Mouse (Mus musculus): ENCODE data around the gene Nppb. TPM values are rescaled to one million over a fixed set of nuclear protein-coding genes. Genes with fewer than 3 reads are reported as not detected.
A peak's percentile ranks its signal among the peaks of the same experiment; 100 is the strongest.

Gene Nppb
- total RNA-seq, 2 experiments from 2014 or later = not detected

DNA sequence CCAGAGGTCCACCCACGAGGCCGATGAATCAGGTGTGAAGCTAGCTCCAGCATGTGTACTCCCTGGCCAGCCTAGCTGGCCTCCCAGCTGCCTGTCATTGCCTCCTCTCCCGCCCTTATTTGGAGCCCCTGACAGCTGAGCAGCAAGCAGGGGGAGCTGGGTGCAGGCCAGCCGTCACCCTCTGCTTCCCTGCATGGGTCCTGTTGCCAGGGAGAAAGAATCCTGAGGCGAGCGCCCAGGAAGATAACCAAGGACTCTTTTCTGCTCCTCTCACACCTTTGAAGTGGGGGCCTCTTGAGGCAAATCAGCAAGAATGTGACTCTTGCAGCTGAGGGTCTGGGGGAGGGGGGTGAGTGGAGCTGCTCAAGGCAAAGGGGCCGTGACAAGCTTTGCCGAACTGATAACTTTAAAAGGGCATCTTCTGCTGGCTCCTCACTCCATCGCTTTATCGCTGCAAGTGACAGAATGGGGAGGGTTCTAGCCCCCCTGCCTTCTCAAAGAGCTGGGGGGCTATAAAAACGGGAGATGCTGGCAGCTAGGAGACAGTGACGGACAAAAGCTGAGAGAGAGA, 14.7 kb downstream of the Nppb start, which contains the start of gene Nppa:
Gene Nppa, plus strand, starts transcription at position 521 of the 571 bp plus-strand sequence.
- no peak for TF ChIP-seq CTCF (conservative IDR thresholded peaks at IDR 0.05)
- no peak for DNase-seq (ENCODE audit: low spot score in 2 of 2)
- H3K4me3 ChIP-seq = no peak within 1 kb of the TSS
- H3K27ac ChIP-seq = no peak within 1 kb of the TSS

DNA sequence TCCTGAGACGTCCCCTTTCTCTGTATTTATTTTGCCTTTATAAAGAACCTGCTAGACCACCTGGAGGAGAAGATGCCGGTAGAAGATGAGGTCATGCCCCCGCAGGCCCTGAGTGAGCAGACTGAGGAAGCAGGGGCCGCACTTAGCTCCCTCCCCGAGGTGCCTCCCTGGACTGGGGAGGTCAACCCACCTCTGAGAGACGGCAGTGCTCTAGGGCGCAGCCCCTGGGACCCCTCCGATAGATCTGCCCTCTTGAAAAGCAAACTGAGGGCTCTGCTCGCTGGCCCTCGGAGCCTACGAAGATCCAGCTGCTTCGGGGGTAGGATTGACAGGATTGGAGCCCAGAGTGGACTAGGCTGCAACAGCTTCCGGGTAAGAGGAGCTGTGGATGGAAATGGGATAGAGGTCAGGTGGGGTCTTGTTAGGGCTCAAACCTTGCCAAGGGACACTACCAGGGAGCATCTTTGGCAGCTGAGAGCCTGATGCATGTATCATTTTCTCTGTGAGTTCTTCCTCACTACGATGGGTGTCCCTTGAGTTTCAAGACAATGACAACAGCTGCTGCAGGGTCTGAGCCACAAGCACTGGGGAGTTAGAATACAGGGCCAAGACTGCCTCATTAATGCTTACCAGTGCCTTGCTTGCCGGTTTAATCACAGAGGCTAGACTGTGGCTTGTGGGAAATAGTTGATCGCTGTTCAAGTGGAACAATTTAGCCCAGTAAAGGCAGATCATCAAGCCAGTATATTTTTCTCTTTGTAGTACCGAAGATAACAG, 15.6 kb downstream of the Nppb start:
- DNase-seq (ENCODE audit: low spot score in 2 of 2) = no peak
- no peak for TF ChIP-seq CTCF (conservative IDR thresholded peaks at IDR 0.05)
- no peak overlapping the region for H3K27ac ChIP-seq
- H3K4me3 ChIP-seq = no peak overlapping the region

DNA sequence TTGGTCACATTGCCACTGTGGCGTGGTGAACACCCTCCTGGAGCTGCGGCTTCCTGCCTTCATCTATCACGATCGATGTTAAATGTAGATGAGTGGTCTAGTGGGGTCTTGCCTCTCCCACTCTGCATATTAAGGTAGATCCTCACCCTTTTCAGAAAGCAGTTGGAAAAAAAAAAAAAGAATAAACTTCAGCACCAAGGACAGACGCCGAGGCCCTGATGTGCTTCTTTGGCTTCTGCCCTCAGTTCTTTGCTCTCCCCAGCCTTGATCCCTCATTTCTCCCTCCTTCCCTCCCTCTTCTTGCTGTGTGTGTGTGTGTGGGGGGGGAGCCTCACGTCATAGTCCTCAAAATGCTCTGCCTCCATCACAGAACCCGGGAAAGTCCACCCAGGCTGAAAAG, 16.3 kb downstream of the Nppb start:
- Histone ChIP-seq H3K27ac (no peak overlapping the region), H3K4me3 (no peak overlapping the region)
- TF ChIP-seq CTCF (conservative IDR thresholded peaks at IDR 0.05) = 0 out of 2 replicates have a peak, but pooled peaks have one; percentile 0
- DNase-seq (ENCODE audit: low spot score in 2 of 2) = no peak

DNA sequence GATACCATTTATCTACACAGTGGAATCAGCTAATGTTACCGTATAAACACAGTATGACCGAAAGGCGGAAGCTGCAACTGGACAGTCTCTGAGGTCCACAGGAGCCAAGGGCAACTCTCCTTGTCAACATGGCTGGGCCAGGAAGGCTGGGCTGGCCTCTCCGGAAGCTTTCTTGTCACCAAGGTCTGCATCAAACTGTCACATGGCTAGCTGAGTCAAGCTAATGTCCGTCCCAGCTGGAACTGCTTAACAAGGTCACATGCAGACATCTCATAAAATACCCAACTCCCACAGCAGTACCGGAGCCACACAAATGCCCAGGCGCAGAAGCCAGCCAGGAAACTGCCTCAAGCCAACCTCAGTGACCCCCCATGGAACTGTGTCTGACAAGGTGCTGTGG, 18.8 kb downstream of the Nppb start:
- Histone ChIP-seq H3K27ac (no peak overlapping the region), H3K4me3 (no peak overlapping the region)
- DNase-seq (ENCODE audit: low spot score in 2 of 2) = no peak
- TF ChIP-seq CTCF (conservative IDR thresholded peaks at IDR 0.05) = no peak

DNA sequence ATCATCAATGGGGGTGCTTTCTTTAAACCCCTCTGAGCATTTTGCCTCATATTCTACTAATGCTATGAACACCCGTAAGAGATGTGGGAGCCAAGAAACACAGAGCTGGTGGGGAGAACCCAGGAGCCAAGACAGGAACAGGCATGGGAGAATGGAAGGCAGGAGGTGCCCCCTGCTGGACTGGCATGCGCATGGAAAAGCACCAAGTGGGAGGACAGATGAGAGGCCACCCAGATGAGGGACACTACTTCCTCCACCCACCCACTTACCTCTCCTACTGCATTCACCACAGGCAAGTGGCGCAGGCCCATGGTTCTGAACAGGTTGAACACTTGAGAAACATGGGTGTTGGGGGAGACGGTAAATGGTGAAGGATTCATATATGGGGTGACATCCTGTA, 22.8 kb downstream of the Nppb start:
- DNase-seq (ENCODE audit: low spot score in 2 of 2) = peak; percentile 63 to 75
- no peak overlapping the region for H3K4me3 ChIP-seq
- TF ChIP-seq CTCF (conservative IDR thresholded peaks at IDR 0.05) = peak; percentile 86
- H3K27ac ChIP-seq = no peak overlapping the region

DNA sequence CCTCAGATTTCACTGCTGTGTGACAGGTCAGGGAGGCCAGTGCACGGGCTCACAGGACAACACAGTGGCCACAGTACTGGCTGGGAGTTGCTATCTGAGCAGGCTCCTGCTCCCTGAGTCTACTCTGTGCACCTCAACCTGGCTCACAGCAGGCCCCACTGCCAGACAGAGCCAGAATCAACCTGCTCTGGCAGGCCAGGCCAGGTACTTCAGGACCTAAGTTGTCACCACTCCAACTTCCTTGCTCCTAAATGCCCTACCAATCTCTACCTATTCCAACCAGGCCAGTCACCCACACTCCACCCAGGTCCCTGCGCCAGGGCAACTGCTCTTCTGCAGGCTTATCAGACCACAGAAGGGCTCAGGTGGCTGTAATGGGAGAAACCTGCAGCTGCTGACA, 24.1 kb downstream of the Nppb start:
- TF ChIP-seq CTCF (conservative IDR thresholded peaks at IDR 0.05) = no peak
- DNase-seq (ENCODE audit: low spot score in 2 of 2) = no peak
- Histone ChIP-seq H3K4me3 (no peak overlapping the region), H3K27ac (no peak overlapping the region)

DNA sequence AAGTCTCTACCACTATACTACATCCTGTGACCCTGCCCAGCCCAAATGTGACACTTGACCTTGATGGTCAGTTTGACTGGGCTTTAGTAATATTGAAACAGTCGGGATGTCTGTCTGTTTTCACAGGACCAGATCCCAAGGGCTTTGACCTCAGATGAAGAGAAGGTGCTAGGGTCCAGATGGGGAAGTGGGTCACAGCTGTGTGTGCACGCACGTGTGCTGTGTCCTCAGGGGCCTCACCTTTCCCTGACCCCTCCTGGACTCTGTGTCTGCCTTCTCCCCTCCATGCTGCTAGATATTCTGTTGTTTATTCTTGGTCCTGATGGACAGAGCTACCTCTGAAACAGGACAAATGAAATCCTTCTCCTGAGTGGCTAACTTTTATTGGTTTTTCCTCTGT, 25.7 kb downstream of the Nppb start:
- no peak for DNase-seq (ENCODE audit: low spot score in 2 of 2)
- no peak overlapping the region for H3K4me3 ChIP-seq
- TF ChIP-seq CTCF (conservative IDR thresholded peaks at IDR 0.05) = no peak
- H3K27ac ChIP-seq = no peak overlapping the region

DNA sequence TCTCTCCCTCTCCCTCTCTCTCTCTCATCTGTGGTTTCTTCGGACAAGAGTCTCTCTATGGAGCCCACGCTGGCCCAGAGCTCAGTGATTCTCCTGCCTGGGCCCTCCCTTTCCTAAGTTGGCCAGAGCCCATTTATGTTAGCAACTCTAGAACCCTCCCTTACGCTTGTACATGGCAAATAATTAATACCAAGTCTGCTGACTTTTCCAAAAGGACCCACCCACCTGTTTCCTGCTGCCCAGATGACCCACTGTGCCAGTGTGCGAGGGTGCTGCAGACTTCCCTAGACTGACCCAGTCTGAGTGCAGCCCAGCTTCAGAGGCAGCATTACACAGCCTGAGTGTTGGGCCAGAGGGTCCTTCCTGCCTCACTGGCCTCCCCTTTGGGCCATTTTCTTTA, 26.6 kb downstream of the Nppb start:
- no peak for DNase-seq (ENCODE audit: low spot score in 2 of 2)
- no peak overlapping the region for H3K27ac ChIP-seq
- TF ChIP-seq CTCF (conservative IDR thresholded peaks at IDR 0.05) = no peak
- no peak overlapping the region for H3K4me3 ChIP-seq

DNA sequence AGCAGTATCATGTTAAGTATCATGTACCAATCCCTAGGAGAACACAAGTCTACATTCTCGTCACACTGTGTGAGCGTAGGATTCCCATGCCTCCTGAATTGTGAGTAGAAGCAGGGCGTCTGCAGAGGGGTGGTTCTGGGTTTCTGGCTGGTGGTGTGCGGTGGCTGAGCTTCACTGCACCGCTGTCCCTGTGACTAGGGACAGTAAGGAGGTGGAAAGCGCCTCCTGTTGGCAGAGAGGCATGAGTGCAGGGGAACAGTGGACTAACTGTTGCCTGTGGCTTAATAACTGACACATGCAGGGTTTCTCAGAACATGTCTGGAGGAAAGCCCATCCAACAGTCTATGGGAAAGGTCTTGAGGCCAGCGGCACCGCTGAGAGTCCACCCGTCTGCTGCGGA, 29.8 kb downstream of the Nppb start:
- Histone ChIP-seq H3K4me3 (no peak overlapping the region), H3K27ac (no peak overlapping the region)
- peak; percentile 72 for TF ChIP-seq CTCF (conservative IDR thresholded peaks at IDR 0.05)
- no peak for DNase-seq (ENCODE audit: low spot score in 2 of 2)

DNA sequence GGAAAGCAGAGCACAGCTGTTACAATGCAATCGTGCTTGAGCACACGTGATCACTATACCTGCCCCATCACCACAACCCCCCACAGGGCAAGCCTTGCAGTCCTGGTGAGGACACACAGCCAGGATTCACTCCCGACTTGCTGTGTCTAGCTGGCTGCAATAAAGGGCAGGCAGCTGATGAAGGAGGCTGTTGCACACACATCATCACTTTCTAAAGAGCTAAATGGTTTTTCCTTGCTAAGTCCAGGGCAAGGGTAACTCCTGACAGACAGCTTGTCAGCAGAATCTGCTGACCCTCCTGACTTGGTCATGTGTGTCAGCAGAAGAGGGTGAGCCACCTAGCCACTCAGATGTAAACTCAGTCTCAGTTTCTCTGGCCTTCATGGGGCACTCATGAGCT, 31.4 kb downstream of the Nppb start:
- H3K27ac ChIP-seq = no peak overlapping the region
- no peak for TF ChIP-seq CTCF (conservative IDR thresholded peaks at IDR 0.05)
- DNase-seq (ENCODE audit: low spot score in 2 of 2) = no peak
- no peak overlapping the region for H3K4me3 ChIP-seq

DNA sequence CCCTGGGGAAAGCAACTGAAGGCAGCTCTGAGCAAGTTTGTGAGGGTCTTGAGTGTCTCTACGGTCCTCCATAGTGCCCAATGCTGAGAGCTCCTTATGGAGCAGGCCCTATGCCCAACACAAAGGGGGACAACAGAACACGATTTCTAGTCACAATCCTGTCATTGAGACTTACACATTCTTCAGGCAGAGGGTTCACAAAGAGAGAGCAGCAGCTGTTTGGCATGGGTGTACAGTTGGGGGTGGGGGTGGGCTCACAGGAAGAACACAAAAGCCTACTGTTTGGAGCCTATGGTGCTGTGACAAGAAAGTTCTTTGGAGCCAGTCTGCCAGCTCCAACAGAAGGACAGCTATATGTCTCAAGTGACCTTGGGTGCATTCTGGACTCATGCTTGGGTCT, 32.8 kb downstream of the Nppb start:
- no peak for DNase-seq (ENCODE audit: low spot score in 2 of 2)
- no peak for TF ChIP-seq CTCF (conservative IDR thresholded peaks at IDR 0.05)
- Histone ChIP-seq H3K4me3 (no peak overlapping the region), H3K27ac (peak overlapping the region; percentile 65)

DNA sequence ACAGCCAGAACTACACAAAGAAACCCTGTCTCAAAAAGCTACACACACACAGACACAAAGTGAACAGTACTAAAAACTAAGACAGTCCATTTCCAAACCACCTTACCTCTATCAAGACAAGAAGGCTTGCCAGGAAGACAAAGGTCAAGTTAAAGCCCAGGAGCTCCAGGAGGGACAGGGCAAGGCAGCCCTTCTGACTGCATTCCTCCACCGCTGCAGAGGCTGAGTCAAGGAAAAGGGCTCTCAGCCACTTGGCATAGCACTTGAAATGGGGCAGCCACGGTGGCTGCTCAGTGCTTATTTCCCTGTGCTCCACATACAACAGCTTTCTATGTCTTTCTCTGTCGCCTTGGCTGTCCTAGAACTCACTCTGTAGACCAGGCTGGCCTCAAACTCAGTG, 38.4 kb downstream of the Nppb start:
- no peak for TF ChIP-seq CTCF (conservative IDR thresholded peaks at IDR 0.05)
- no peak overlapping the region for H3K27ac ChIP-seq
- DNase-seq (ENCODE audit: low spot score in 2 of 2) = no peak
- H3K4me3 ChIP-seq = no peak overlapping the region

DNA sequence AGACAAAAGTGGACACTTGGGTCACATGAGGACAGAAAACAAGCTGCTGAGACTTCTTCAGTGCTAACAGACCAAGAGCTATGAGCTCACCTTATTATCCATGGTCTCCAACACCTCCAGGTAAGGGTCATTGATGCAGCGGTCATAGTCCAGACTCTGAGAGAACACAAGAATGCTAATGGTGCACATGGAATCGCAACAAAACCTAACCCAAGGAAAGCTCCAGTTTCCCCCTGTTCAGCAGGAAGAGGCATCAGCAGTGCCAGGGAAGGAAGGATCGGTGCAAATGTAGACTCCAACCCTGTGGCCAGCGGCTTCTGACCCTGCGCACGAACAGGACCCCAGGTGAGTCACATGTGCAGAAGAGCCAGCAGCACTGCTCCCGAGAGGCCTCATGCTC, 43.7 kb downstream of the Nppb start:
- DNase-seq (ENCODE audit: low spot score in 2 of 2) = no peak
- Histone ChIP-seq H3K4me3 (no peak overlapping the region), H3K27ac (no peak overlapping the region)
- TF ChIP-seq CTCF (conservative IDR thresholded peaks at IDR 0.05) = no peak

DNA sequence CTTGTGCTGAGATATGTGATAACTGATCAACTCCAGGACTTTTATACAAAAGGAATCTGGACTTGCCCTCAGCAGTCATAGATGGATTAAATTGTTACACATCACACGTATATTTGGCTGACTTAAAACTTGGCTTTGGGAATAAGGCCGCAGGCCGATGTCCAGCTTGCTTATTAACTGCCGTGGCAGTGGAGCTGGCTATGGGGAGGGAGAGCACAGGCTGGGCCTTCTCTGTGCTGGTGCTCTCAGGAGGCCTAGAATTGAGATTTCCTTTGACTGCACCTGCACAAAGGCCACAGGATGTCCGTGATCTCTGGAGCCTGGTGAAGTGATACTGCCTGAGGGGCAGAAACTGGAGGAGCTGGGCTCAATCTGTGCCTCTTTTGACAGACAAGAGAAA, 44.9 kb downstream of the Nppb start:
- TF ChIP-seq CTCF (conservative IDR thresholded peaks at IDR 0.05) = no peak
- Histone ChIP-seq H3K4me3 (no peak overlapping the region), H3K27ac (no peak overlapping the region)
- DNase-seq (ENCODE audit: low spot score in 2 of 2) = no peak

Measured in layer of hippocampus, adult 2 months (tissue).